Mouse (Mus musculus) liver, embryonic 12.5 days (tissue): ENCODE data around the gene Pik3r3. TPM values are rescaled to one million over a fixed set of nuclear protein-coding genes. Genes with fewer than 3 reads are reported as not detected.

ENCODE experiments used
- ATAC-seq: fragments of 200-750 bp; cut with Nextera tagmentation; 2 replicates; pipeline ENCODE4 v1.8.0; 2017; ENCODE audit warnings: moderate number of reproducible peaks, mild to moderate bottlenecking, moderate library complexity
- H3K27ac ChIP-seq: fragments of 300-500 bp; sonication (generic); 2 replicates; pipeline ENCODE4 v1.5.1; 2016; ENCODE audit warnings: mild to moderate bottlenecking
- H3K27me3 ChIP-seq: fragments of 300-500 bp; sonication (generic); replicated peaks from 2 replicates; pipeline ENCODE4 v1.6.1; 2016; ENCODE audit warnings: mild to moderate bottlenecking, moderate library complexity
- H3K36me3 ChIP-seq: fragments of 300-500 bp; sonication (generic); 2 replicates; pipeline ENCODE4 v1.6.1; 2016; ENCODE audit warnings: mild to moderate bottlenecking, moderate library complexity
- H3K4me1 ChIP-seq: fragments of 300-500 bp; sonication (generic); 2 replicates; pipeline ENCODE4 v1.6.1; 2016
- H3K4me2 ChIP-seq: fragments of 300-500 bp; sonication (generic); 2 replicates; pipeline ENCODE4 v1.6.1; 2016; ENCODE audit warnings: mild to moderate bottlenecking, moderate library complexity
- H3K4me3 ChIP-seq: fragments of 300-500 bp; sonication (generic); 2 replicates; pipeline ENCODE4 v1.5.1; 2016; ENCODE audit warnings: mild to moderate bottlenecking, moderate library complexity
- H3K9ac ChIP-seq: fragments of 300-500 bp; sonication (generic); 2 replicates; pipeline ENCODE4 v1.6.1; 2016; ENCODE audit warnings: mild to moderate bottlenecking, moderate library complexity
- H3K9me3 ChIP-seq: fragments of 300-500 bp; sonication (generic); replicated peaks from 2 replicates; pipeline ENCODE4 v1.6.1; 2016; ENCODE audit warnings: mild to moderate bottlenecking, moderate library complexity
- WGBS: fragments of 180-500 bp; shearing (Covaris S2); methylation state at CpG from one replicate; pipeline ENCODE4 v1.1.7; 2016; ENCODE audit not compliant: insufficient replicate concordance; 5-methylcytosine and 5-hydroxymethylcytosine counted together
- polyA plus RNA-seq: library from polyadenylated mRNA; unstranded; fragments of >200 nt; fragmentation: Nextera tagmentation; extraction: Ambion mirVana; gene quantifications from 2 replicates; pipeline ENCODE4 v1.2.1, GENCODE M21; 2016

Pik3r3 gene
- polyA plus RNA-seq, 1 experiment from 2014 or later: 2.7 TPM

GRCm38 (mm10) chr4:116317575-116317974 is 96.2 kb downstream of the Pik3r3 start:
- Histone ChIP-seq H3K27ac (no peak overlapping the region), H3K4me3 (no peak overlapping the region), H3K27me3 (no peaks in the 10 kb centered on the region), H3K4me1 (no peaks in the 10 kb centered on the region), H3K4me2 (no peak overlapping the region), H3K36me3 (peaks cover 81% of the 10 kb centered on the region), H3K9ac (no peak overlapping the region), H3K9me3 (no peaks in the 10 kb centered on the region)
- no peak for ATAC-seq
- WGBS: 88% methylated on average over 4 of the region's 4 CpGs

- Histone ChIP-seq H3K9me3 (no peaks in the 10 kb centered on the region), H3K4me1 (no peaks in the 10 kb centered on the region), H3K4me3 (no peak overlapping the region), H3K36me3 (peaks cover 46% of the 10 kb centered on the region), H3K4me2 (no peak overlapping the region), H3K27ac (no peak overlapping the region), H3K9ac (no peak overlapping the region), H3K27me3 (no peaks in the 10 kb centered on the region)
- ATAC-seq: no peak
- 82% methylated on average over 6 of the region's 6 CpGs for WGBS
Observed at GRCm38 (mm10) chr4:116322127-116322526, 100.7 kb downstream of the Pik3r3 start.

GRCm38 (mm10) chr4:116329256-116329655 is 107.8 kb downstream of the Pik3r3 start:
- Histone ChIP-seq H3K9ac (no peak overlapping the region), H3K9me3 (no peaks in the 10 kb centered on the region), H3K4me2 (no peak overlapping the region)

DNA sequence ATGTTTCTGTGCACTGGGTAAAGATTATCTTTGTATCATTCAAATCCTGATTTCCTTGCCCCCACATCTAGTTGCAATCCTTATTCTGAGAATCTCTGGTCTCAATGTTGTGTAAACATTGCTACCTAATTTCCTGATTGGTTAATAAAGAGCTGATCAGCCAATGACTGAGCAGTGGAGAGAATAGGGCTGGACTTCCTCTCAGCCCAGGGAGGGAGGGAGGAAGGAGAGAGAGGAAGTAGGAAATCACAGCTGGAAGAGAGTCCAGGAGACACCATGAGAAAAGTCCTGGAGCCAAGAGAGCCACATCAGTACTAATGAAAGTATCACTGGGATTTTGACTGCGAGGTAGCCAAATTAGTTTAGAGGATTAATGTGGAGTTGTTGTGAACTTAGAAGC is 114.9 kb downstream of the Pik3r3 start:
- no peak for ATAC-seq
- no peak overlapping the region for H3K4me2 ChIP-seq
- no peak overlapping the region for H3K9ac ChIP-seq
- H3K27ac ChIP-seq: no peak overlapping the region
- WGBS: 71% methylated on average over 1 of the region's 1 CpGs
- no peaks in the 10 kb centered on the region for H3K9me3 ChIP-seq
- H3K4me1 ChIP-seq: no peaks in the 10 kb centered on the region
- H3K4me3 ChIP-seq: no peak overlapping the region
- 0 out of 2 replicates have a peak, but pooled peaks cover 4% of the 10 kb centered on the region for H3K36me3 ChIP-seq
- no peaks in the 10 kb centered on the region for H3K27me3 ChIP-seq

More at GRCm38 (mm10) chr4:116329256-116329655, 107.8 kb downstream of the Pik3r3 start:
- Histone ChIP-seq H3K4me3 (no peak overlapping the region), H3K27me3 (no peaks in the 10 kb centered on the region), H3K27ac (no peak overlapping the region), H3K4me1 (no peaks in the 10 kb centered on the region), H3K36me3 (peaks cover 38% of the 10 kb centered on the region)
- ATAC-seq: no peak
- WGBS: 92% methylated on average over 3 of the region's 3 CpGs

DNA sequence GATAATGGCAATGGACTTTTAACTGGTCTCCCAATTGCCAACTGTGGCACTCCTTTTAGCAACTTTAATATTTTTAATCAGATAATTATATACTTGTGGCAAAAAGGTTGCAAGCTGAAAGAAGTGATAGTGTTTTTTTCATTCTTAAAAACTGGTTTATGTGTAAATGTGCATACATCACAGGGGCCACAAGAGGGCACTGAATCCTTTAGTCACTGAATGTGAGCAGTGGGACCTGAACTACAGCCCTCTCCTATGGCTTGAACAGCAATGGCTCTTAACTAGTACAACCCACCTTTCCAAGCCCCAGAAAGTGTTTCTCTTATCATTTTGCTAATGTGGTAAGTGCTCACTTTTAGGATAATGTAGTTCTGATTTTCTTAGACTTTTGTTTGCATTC is 120.7 kb downstream of the Pik3r3 start:
- no peak overlapping the region for H3K27ac ChIP-seq
- H3K4me1 ChIP-seq: no peaks in the 10 kb centered on the region
- H3K27me3 ChIP-seq: no peaks in the 10 kb centered on the region
- H3K36me3 ChIP-seq: no peaks in the 10 kb centered on the region
- no peak for ATAC-seq
- no peak overlapping the region for H3K9ac ChIP-seq
- no peak overlapping the region for H3K4me3 ChIP-seq
- H3K9me3 ChIP-seq: no peaks in the 10 kb centered on the region
- H3K4me2 ChIP-seq: no peak overlapping the region

- Histone ChIP-seq H3K9ac (no peak overlapping the region), H3K27me3 (no peaks in the 10 kb centered on the region), H3K4me2 (no peak overlapping the region), H3K4me3 (no peak overlapping the region), H3K9me3 (no peaks in the 10 kb centered on the region), H3K4me1 (no peaks in the 10 kb centered on the region), H3K36me3 (peaks cover 10% of the 10 kb centered on the region), H3K27ac (no peak overlapping the region)
- WGBS: 77% methylated on average over 3 of the region's 3 CpGs
- ATAC-seq: no peak
Observed at GRCm38 (mm10) chr4:116352496-116352895, 131.1 kb downstream of the Pik3r3 start.

Other genes with a start within 250 kb of the Pik3r3 start
- gene Faah, start 203.7 kb upstream of the Pik3r3 start, polyA plus RNA-seq: 3.9 and 4.2 TPM in 2 replicates
- gene Nsun4, start 167.7 kb upstream of the Pik3r3 start, polyA plus RNA-seq: 10.7 and 11.4 TPM in 2 replicates
- 326 and 344 TPM in 2 replicates for gene Uqcrh, start 146.5 kb upstream of the Pik3r3 start, polyA plus RNA-seq
- gene Lrrc41, start 146.3 kb upstream of the Pik3r3 start, polyA plus RNA-seq: 42.2 and 43.7 TPM in 2 replicates
- gene Rad54l, start 97.9 kb upstream of the Pik3r3 start, polyA plus RNA-seq: 45.0 and 45.4 TPM in 2 replicates
- 23.8 and 24.2 TPM in 2 replicates for gene Pomgnt1, start 97.8 kb upstream of the Pik3r3 start, polyA plus RNA-seq
- 0.44 and 0.53 TPM in 2 replicates for gene Lurap1, start 70.3 kb upstream of the Pik3r3 start, polyA plus RNA-seq
- not detected in 2 replicates for gene Tspan1, start 54.0 kb upstream of the Pik3r3 start, polyA plus RNA-seq
- gene 1700042G07Rik, start 48.2 kb upstream of the Pik3r3 start, polyA plus RNA-seq: not detected in 2 replicates
- not detected in 2 replicates for gene Gm49337, start 48.2 kb upstream of the Pik3r3 start, polyA plus RNA-seq
- 13.9 and 14.2 TPM in 2 replicates for gene Mast2, start 242.6 kb downstream of the Pik3r3 start, polyA plus RNA-seq